Mouse (Mus musculus) erythroblast, adult 5-6 weeks (primary cell): ENCODE measurements around the gene Rnasek. TPM values are rescaled to one million over a fixed set of nuclear protein-coding genes. Genes with fewer than 3 reads are reported as not detected.

Source experiments
- ATAC-seq: replicated peaks from 2 replicates; pipeline ENCODE4 v1.8.0; 2016; ENCODE audit warnings: moderate number of reproducible peaks, mild to moderate bottlenecking, moderate TSS enrichment, inconsistent platforms; ENCODE audit not compliant: poor library complexity, low FRiP score, severe bottlenecking
- total RNA-seq, 2 experiments: library from RNA; stranded (forward) in 1 of 2; stranded (reverse) in 1 of 2; fragments of 150-400 nt in 1 of 2; fragments of 200-764, 138-1000 nt in 1 of 2; gene quantifications; 2 replicates each; pipeline versions ENCODE4 v1.2.3 to v1.2.4; 2015 to 2017; ENCODE audit warnings: low replicate concordance in 2 of 2

The Rnasek gene
- total RNA-seq, 2 experiments from 2014 or later, result 16.2 to 79.4 TPM

- no peak for ATAC-seq
Observed at GRCm38 (mm10) chr11:70193354-70194285, 46.0 kb downstream of the Rnasek start.

GRCm38 (mm10) chr11:70192157-70192556 is 47.5 kb downstream of the Rnasek start:
- ATAC-seq, result no peak

- ATAC-seq, result no peak
Observed at GRCm38 (mm10) chr11:70191188-70191587, 48.5 kb downstream of the Rnasek start.

DNA sequence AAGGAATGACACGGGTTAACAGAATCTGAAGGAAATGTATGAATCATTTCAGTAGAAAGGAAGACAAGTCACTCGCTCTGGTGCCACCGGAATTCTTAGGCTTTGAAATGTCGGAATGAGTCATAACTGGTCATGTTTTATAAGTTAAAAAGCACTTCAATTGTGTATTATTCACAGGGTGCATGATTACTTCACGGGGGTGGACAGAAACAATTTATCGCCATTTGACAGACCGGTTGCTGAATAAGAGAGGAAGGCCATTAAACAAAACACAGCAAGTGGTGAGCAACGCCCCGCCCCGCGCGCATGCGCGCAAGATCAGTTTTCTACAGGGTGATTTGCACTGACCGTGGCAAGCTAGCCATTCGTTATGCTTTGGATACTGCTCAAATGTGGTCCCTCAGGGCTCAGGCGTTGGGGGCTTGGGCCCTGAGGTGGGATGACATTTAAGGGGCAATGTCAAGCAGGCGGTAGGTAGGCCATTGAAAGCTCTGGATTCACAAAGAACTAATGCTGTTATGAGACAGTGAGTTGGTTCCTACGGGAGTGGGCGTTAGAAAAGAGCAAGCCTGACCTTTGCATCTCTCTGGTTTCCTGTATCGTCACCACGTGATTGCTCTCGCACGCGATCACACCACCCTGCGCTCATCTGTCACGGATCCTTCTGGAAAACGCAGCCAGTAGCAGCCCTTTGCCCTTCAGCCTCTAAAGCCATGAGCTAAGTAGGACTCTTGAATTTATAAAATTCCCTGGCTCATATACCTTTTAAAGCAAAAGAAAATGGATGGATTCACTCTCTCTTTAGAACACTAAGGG is 50.1 kb downstream of the Rnasek start:
- no peak for ATAC-seq

Other genes with a start within 250 kb of the Rnasek start
- 328 and 394 TPM in 2 replicates for gene Gabarap, start 248.7 kb downstream of the Rnasek start, total RNA-seq (2015; ENCODE audit: low replicate concordance)
- 127 and 214 TPM in 2 replicates for gene Gabarap, start 248.7 kb downstream of the Rnasek start, total RNA-seq (2017; ENCODE audit: low replicate concordance)
- gene Phf23, start 244.1 kb downstream of the Rnasek start, total RNA-seq (2015; ENCODE audit: low replicate concordance), result 8.5 and 11.3 TPM in 2 replicates
- 7.4 and 11.0 TPM in 2 replicates for gene Phf23, start 244.1 kb downstream of the Rnasek start, total RNA-seq (2017; ENCODE audit: low replicate concordance)
- gene Dvl2, start 239.2 kb downstream of the Rnasek start, total RNA-seq (2015; ENCODE audit: low replicate concordance), result 1.3 and 4.2 TPM in 2 replicates
- gene Dvl2, start 239.2 kb downstream of the Rnasek start, total RNA-seq (2017; ENCODE audit: low replicate concordance), result 2.1 and 7.4 TPM in 2 replicates
- gene Acadvl, start 224.4 kb downstream of the Rnasek start, total RNA-seq (2015; ENCODE audit: low replicate concordance), result 23.6 and 48.4 TPM in 2 replicates
- gene Acadvl, start 224.4 kb downstream of the Rnasek start, total RNA-seq (2017; ENCODE audit: low replicate concordance), result 18.6 and 20.4 TPM in 2 replicates
- gene Dlg4, start 222.9 kb downstream of the Rnasek start, total RNA-seq (2015; ENCODE audit: low replicate concordance), result 7.7 TPM in 1 of 2 replicates, not detected in the other
- gene Dlg4, start 222.9 kb downstream of the Rnasek start, total RNA-seq (2017; ENCODE audit: low replicate concordance), result 0.17 and 0.84 TPM in 2 replicates
- not detected in 2 replicates for gene Asgr1, start 185.8 kb downstream of the Rnasek start, total RNA-seq (2015; ENCODE audit: low replicate concordance)
- gene Asgr1, start 185.8 kb downstream of the Rnasek start, total RNA-seq (2017; ENCODE audit: low replicate concordance), result not detected in 2 replicates
- gene Asgr2, start 147.2 kb downstream of the Rnasek start, total RNA-seq (2015; ENCODE audit: low replicate concordance), result 3.3 TPM in 1 of 2 replicates, not detected in the other
- gene Asgr2, start 147.2 kb downstream of the Rnasek start, total RNA-seq (2017; ENCODE audit: low replicate concordance), result not detected in 2 replicates
- gene Mgl2, start 109.5 kb downstream of the Rnasek start, total RNA-seq (2015; ENCODE audit: low replicate concordance), result 8.5 and 15.7 TPM in 2 replicates
- 12.4 and 18.7 TPM in 2 replicates for gene Mgl2, start 109.5 kb downstream of the Rnasek start, total RNA-seq (2017; ENCODE audit: low replicate concordance)
- gene Clec10a, start 83.6 kb downstream of the Rnasek start, total RNA-seq (2015; ENCODE audit: low replicate concordance), result 6.7 and 13.2 TPM in 2 replicates
- 2.3 and 2.4 TPM in 2 replicates for gene Clec10a, start 83.6 kb downstream of the Rnasek start, total RNA-seq (2017; ENCODE audit: low replicate concordance)
- not detected in 2 replicates for gene Slc16a11, start 27.1 kb downstream of the Rnasek start, total RNA-seq (2015; ENCODE audit: low replicate concordance)
- gene Slc16a11, start 27.1 kb downstream of the Rnasek start, total RNA-seq (2017; ENCODE audit: low replicate concordance), result not detected in 2 replicates
- 2.5 and 8.1 TPM in 2 replicates for gene Slc16a13, start 18.8 kb downstream of the Rnasek start, total RNA-seq (2015; ENCODE audit: low replicate concordance)
- 5.1 and 8.2 TPM in 2 replicates for gene Slc16a13, start 18.8 kb downstream of the Rnasek start, total RNA-seq (2017; ENCODE audit: low replicate concordance)
- gene Bcl6b, start 10.0 kb downstream of the Rnasek start, total RNA-seq (2015; ENCODE audit: low replicate concordance), result not detected in 2 replicates
- gene Bcl6b, start 10.0 kb downstream of the Rnasek start, total RNA-seq (2017; ENCODE audit: low replicate concordance), result 0.56 and 0.68 TPM in 2 replicates
- 16.5 and 20.3 TPM in 2 replicates for gene 0610010K14Rik, start 1.9 kb downstream of the Rnasek start, total RNA-seq (2015; ENCODE audit: low replicate concordance)
- gene 0610010K14Rik, start 1.9 kb downstream of the Rnasek start, total RNA-seq (2017; ENCODE audit: low replicate concordance), result 3.8 and 7.8 TPM in 2 replicates
- 2.3 TPM in 1 of 2 replicates, not detected in the other for gene Gm21988, start within 50 bp of the Rnasek start, total RNA-seq (2015; ENCODE audit: low replicate concordance)
- not detected in 2 replicates for gene Gm21988, start within 50 bp of the Rnasek start, total RNA-seq (2017; ENCODE audit: low replicate concordance)
- gene Alox12, start 15.5 kb upstream of the Rnasek start, total RNA-seq (2015; ENCODE audit: low replicate concordance), result 2.3 TPM in 1 of 2 replicates, not detected in the other
- 0.28 TPM in 1 of 2 replicates, not detected in the other for gene Alox12, start 15.5 kb upstream of the Rnasek start, total RNA-seq (2017; ENCODE audit: low replicate concordance)
- 0.96 and 2.5 TPM in 2 replicates for gene Alox12e, start 82.8 kb upstream of the Rnasek start, total RNA-seq (2015; ENCODE audit: low replicate concordance)
- gene Alox12e, start 82.8 kb upstream of the Rnasek start, total RNA-seq (2017; ENCODE audit: low replicate concordance), result 0.42 TPM in 1 of 2 replicates, not detected in the other
- 14.4 and 37.1 TPM in 2 replicates for gene Alox15, start 112.2 kb upstream of the Rnasek start, total RNA-seq (2015; ENCODE audit: low replicate concordance)
- gene Alox15, start 112.2 kb upstream of the Rnasek start, total RNA-seq (2017; ENCODE audit: low replicate concordance), result 5.7 and 26.6 TPM in 2 replicates
- 1.7 and 9.4 TPM in 2 replicates for gene Pelp1, start 170.2 kb upstream of the Rnasek start, total RNA-seq (2015; ENCODE audit: low replicate concordance)
- 1.1 and 3.6 TPM in 2 replicates for gene Pelp1, start 170.2 kb upstream of the Rnasek start, total RNA-seq (2017; ENCODE audit: low replicate concordance)
- gene Arrb2, start 192.8 kb upstream of the Rnasek start, total RNA-seq (2015; ENCODE audit: low replicate concordance), result 37.4 and 64.9 TPM in 2 replicates
- gene Arrb2, start 192.8 kb upstream of the Rnasek start, total RNA-seq (2017; ENCODE audit: low replicate concordance), result 37.1 and 38.1 TPM in 2 replicates
- 11.5 and 20.5 TPM in 2 replicates for gene Med11, start 212.1 kb upstream of the Rnasek start, total RNA-seq (2015; ENCODE audit: low replicate concordance)
- gene Med11, start 212.1 kb upstream of the Rnasek start, total RNA-seq (2017; ENCODE audit: low replicate concordance), result 5.4 and 6.2 TPM in 2 replicates
- not detected in 2 replicates for gene Zmynd15, start 219.6 kb upstream of the Rnasek start, total RNA-seq (2015; ENCODE audit: low replicate concordance)
- not detected in 2 replicates for gene Zmynd15, start 219.6 kb upstream of the Rnasek start, total RNA-seq (2017; ENCODE audit: low replicate concordance)
- not detected in 2 replicates for gene Cxcl16, start 220.1 kb upstream of the Rnasek start, total RNA-seq (2015; ENCODE audit: low replicate concordance)
- gene Cxcl16, start 220.1 kb upstream of the Rnasek start, total RNA-seq (2017; ENCODE audit: low replicate concordance), result not detected in 2 replicates